Mouse (Mus musculus) kidney, adult 2 months (tissue): ENCODE data around the gene Calr. TPM values are rescaled to one million over a fixed set of nuclear protein-coding genes. Genes with fewer than 3 reads are reported as not detected.
A peak's percentile ranks its signal among the peaks of the same experiment; 100 is the strongest.

Source experiments
- DNase-seq: peaks from one replicate; pipeline ENCODE4 v3.0.0; 2021
- H3K27ac ChIP-seq: fragments of 200-500 bp; 2 replicates; pipeline ENCODE4 v1.5.1; 2012; ENCODE audit warnings: low read depth, low read length, control low read depth, inconsistent platforms; ENCODE audit not compliant: insufficient read depth
- H3K27me3 ChIP-seq: fragments of 200-500 bp; replicated peaks from 2 replicates; pipeline ENCODE4 v1.6.1; 2012; ENCODE audit warnings: mild to moderate bottlenecking, moderate library complexity, low read length, inconsistent platforms; ENCODE audit not compliant: control insufficient read depth, insufficient read depth
- H3K36me3 ChIP-seq: fragments of 200-500 bp; 2 replicates; pipeline ENCODE4 v1.6.1; 2012; ENCODE audit warnings: mild to moderate bottlenecking, moderate library complexity, low read length, inconsistent platforms; ENCODE audit not compliant: control insufficient read depth, insufficient read depth
- H3K4me1 ChIP-seq: fragments of 200-500 bp; 2 replicates; pipeline ENCODE4 v1.6.1; 2011; ENCODE audit warnings: low read length; ENCODE audit not compliant: control insufficient read depth, insufficient read depth
- H3K4me3 ChIP-seq: fragments of 200-500 bp; 2 replicates; pipeline ENCODE4 v1.5.1; 2011; ENCODE audit warnings: mild to moderate bottlenecking, low read depth, low read length, control low read depth; ENCODE audit not compliant: insufficient read depth
- CTCF ChIP-seq: fragments of 200-500 bp; conservative IDR thresholded peaks from 2 replicates; pipeline ENCODE4 v1.5.1; 2011; ENCODE audit warnings: low read depth, mild to moderate bottlenecking, control low read depth, low read length, moderate library complexity, mixed read lengths; ENCODE audit not compliant: insufficient read depth, insufficient read length
- POLR2A ChIP-seq: fragments of 200-500 bp; IDR thresholded peaks from one replicate; pipeline ENCODE4 v1.6.1; 2011; ENCODE audit warnings: low read depth, low read length, control low read depth
- WGBS: fragments of 180-500 bp; shearing (Covaris S2); methylation state at CpG from one replicate; pipeline ENCODE4 v1.1.7; 2018; 5-methylcytosine and 5-hydroxymethylcytosine counted together
- polyA plus RNA-seq: library from polyadenylated mRNA; depleted of rRNA; stranded (reverse); fragments of >200 nt; gene quantifications from 2 replicates; pipeline ENCODE4 v1.2.3, GENCODE M21; 2012

Calr gene
- polyA plus RNA-seq, 1 experiment: 337 TPM

- no peaks in the 10 kb centered on the region for H3K36me3 ChIP-seq
- 68% methylated on average over 4 of the region's 4 CpGs for WGBS
Observed at GRCm38 (mm10) chr8:84825636-84826035, 21.1 kb downstream of the Calr start.

GRCm38 (mm10) chr8:84823653-84824052, 23.1 kb downstream of the Calr start:
- DNase-seq: peak; percentile 64
- Histone ChIP-seq H3K36me3 (no peaks in the 10 kb centered on the region), H3K27ac (no peak overlapping the region), H3K4me3 (no peak overlapping the region), H3K27me3 (no peaks in the 10 kb centered on the region), H3K4me1 (no peaks in the 10 kb centered on the region)
- WGBS: 3% methylated on average over 18 of the region's 18 CpGs
- TF ChIP-seq CTCF (peak; percentile 91), POLR2A (no peak)

More at GRCm38 (mm10) chr8:84825636-84826035, 21.1 kb downstream of the Calr start:
- Histone ChIP-seq H3K27ac (no peak overlapping the region), H3K4me1 (no peaks in the 10 kb centered on the region), H3K27me3 (no peaks in the 10 kb centered on the region), H3K4me3 (no peak overlapping the region)
- DNase-seq: no peak
- TF ChIP-seq POLR2A (no peak), CTCF (no peak)

- TF ChIP-seq CTCF: no peak
- TF ChIP-seq POLR2A: no peak
- WGBS: 72% methylated on average over 3 of the region's 3 CpGs
Observed at GRCm38 (mm10) chr8:84822723-84823122, 24.0 kb downstream of the Calr start, which contains the start of gene Dand5. Dand5 (minus strand) TSS chr8:84822823.

GRCm38 (mm10) chr8:84816117-84816516, 30.6 kb downstream of the Calr start:
- 81% methylated on average over 17 of the region's 17 CpGs for WGBS
- Histone ChIP-seq H3K4me1 (no peaks in the 10 kb centered on the region), H3K36me3 (no peaks in the 10 kb centered on the region), H3K4me3 (no peak overlapping the region), H3K27ac (no peak overlapping the region), H3K27me3 (no peaks in the 10 kb centered on the region)
- TF ChIP-seq CTCF (no peak), POLR2A (no peak)
- DNase-seq: no peak

More at GRCm38 (mm10) chr8:84822723-84823122, 24.0 kb downstream of the Calr start, which contains the start of gene Dand5:
- no peaks in the 10 kb centered on the region for H3K36me3 ChIP-seq
- no peak within 1 kb of the TSS for H3K4me3 ChIP-seq
- no peaks in the 10 kb centered on the region for H3K27me3 ChIP-seq
- no peak for DNase-seq
- H3K27ac ChIP-seq: no peak within 1 kb of the TSS
- H3K4me1 ChIP-seq: no peaks in the 10 kb centered on the region

- TF ChIP-seq CTCF (peak; percentile 98), POLR2A (no peak)
- peak; percentile 94 for DNase-seq
- 10% methylated on average over 9 of the region's 9 CpGs for WGBS
- H3K4me3 ChIP-seq: no peak overlapping the region
- H3K27ac ChIP-seq: no peak overlapping the region
- H3K27me3 ChIP-seq: no peaks in the 10 kb centered on the region
- H3K36me3 ChIP-seq: no peaks in the 10 kb centered on the region
- no peaks in the 10 kb centered on the region; the same call in 1 of the 2 replicates for H3K4me1 ChIP-seq
Observed at GRCm38 (mm10) chr8:84815547-84815946, 31.2 kb downstream of the Calr start.

- Histone ChIP-seq H3K4me1 (no peaks in the 10 kb centered on the region; the same call in 1 of the 2 replicates), H3K4me3 (no peak overlapping the region), H3K27ac (no peak overlapping the region), H3K36me3 (no peaks in the 10 kb centered on the region), H3K27me3 (no peaks in the 10 kb centered on the region)
- TF ChIP-seq CTCF (no peak), POLR2A (no peak)
- 47% methylated on average over 19 of the region's 19 CpGs for WGBS
- no peak for DNase-seq
Observed at GRCm38 (mm10) chr8:84814555-84815441, 31.9 kb downstream of the Calr start.

GRCm38 (mm10) chr8:84814240-84814554, 32.5 kb downstream of the Calr start:
- TF ChIP-seq POLR2A: no peak
- no peak for TF ChIP-seq CTCF
- 89% methylated on average over 11 of the region's 11 CpGs for WGBS
- Histone ChIP-seq H3K4me1 (no peaks in the 10 kb centered on the region; the same call in 1 of the 2 replicates), H3K36me3 (no peaks in the 10 kb centered on the region), H3K27ac (no peak overlapping the region), H3K4me3 (no peak overlapping the region), H3K27me3 (no peaks in the 10 kb centered on the region)
- DNase-seq: no peak
